Mouse (Mus musculus) ES-E14 (cell line): ENCODE results near the gene Tnr.

Experiments
- CHD2 ChIP-seq: IDR thresholded peaks from 2 replicates; pipeline ENCODE4 v1.6.1; 2014; ENCODE audit warnings: mild to moderate bottlenecking, low read depth, low read length, inconsistent platforms
- HCFC1 ChIP-seq: IDR thresholded peaks from 2 replicates; pipeline ENCODE4 v1.6.1; 2012; ENCODE audit warnings: low read length, inconsistent platforms, borderline replicate concordance; ENCODE audit not compliant: insufficient read depth
- MAFK ChIP-seq: IDR thresholded peaks from 2 replicates; pipeline ENCODE4 v1.6.1; 2014; ENCODE audit warnings: mild to moderate bottlenecking, low read depth, low read length, inconsistent platforms; ENCODE audit not compliant: insufficient read depth
- ZC3H11A ChIP-seq: IDR thresholded peaks from 2 replicates; pipeline ENCODE4 v1.6.1; 2012; ENCODE audit warnings: low read depth, mild to moderate bottlenecking, inconsistent platforms, low read length, borderline replicate concordance
- ZNF384 ChIP-seq: IDR thresholded peaks from 2 replicates; pipeline ENCODE4 v1.6.1; 2012; ENCODE audit warnings: low read depth, low read length, inconsistent platforms

DNA sequence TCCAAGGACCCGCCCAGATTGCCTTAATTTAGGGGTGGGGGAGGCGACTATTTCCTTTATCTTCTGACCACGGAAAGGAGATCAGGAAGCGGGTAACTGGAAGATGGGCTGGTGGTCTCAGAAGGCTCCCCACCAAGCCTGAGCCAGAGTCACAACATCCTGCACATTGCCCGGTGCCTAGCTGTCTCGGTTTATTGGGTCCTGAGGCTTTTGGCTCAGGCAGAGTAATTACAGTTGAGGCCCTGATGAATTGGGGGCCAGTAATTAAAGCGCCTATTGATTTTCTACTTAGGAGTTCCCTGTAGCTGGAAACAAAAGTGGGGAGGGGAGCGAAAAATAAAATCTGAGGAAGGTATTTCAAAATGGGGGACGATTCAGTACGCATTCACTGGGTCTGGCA is 27.5 kb downstream of the Tnr start:
- TF ChIP-seq MAFK (no peak), HCFC1 (no peak), CHD2 (no peak), ZC3H11A (no peak), ZNF384 (no peak)
